Mouse (Mus musculus): ENCODE measurements around the gene Tbc1d23.
"Not testable (repeated sequence)": the region's sequence is repeated elsewhere in the genome, so short reads cannot be mapped to it uniquely, and the experiment has no call there.

Tbc1d23 gene

DNA sequence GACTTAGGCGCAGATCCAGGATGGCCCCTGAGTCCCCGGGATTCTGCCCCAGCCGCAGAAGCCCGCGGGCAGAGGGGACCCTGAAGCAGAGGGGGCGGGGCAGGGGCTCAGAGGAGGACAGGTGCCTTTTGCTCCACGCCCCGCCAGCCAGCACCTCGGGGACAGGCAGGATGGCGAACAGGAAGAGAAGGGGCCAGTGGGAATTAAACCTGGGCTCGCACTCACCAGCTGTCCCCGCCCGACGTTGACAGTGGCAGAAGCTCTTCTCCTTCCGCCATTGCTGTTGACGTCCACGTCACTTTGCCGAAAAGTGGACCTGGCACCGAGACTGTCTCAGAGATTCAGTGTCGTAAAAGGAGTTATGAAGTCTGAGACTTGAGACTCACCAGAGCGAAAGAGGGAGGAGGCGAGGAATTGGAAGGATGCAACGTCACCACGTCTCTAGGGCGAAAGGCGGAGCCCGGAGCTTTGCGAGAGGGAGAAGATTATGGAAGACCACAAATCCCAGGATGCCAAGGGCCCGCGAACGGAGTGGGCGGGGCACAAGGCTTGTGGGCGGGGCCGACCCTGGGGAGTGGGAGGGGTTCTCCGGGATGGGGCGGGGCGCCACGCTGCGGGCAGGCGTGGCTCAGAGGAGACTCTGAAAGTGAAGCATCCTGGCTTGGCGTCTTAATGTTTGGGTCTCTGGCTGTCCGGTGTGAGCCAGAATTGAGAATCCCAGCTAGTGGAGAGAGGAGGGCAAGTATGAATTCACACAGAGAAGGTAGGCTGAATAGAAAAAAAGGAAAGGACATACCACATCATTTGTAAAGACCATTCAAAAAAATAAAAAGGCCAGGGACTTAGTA is at the start of gene Tbc1d23:
TSS of gene Tbc1d23 (minus strand) at position 416 of the 848 bp plus-strand sequence.
- peak; percentile 98 for DNase-seq (ENCODE audit: low read depth)

DNA sequence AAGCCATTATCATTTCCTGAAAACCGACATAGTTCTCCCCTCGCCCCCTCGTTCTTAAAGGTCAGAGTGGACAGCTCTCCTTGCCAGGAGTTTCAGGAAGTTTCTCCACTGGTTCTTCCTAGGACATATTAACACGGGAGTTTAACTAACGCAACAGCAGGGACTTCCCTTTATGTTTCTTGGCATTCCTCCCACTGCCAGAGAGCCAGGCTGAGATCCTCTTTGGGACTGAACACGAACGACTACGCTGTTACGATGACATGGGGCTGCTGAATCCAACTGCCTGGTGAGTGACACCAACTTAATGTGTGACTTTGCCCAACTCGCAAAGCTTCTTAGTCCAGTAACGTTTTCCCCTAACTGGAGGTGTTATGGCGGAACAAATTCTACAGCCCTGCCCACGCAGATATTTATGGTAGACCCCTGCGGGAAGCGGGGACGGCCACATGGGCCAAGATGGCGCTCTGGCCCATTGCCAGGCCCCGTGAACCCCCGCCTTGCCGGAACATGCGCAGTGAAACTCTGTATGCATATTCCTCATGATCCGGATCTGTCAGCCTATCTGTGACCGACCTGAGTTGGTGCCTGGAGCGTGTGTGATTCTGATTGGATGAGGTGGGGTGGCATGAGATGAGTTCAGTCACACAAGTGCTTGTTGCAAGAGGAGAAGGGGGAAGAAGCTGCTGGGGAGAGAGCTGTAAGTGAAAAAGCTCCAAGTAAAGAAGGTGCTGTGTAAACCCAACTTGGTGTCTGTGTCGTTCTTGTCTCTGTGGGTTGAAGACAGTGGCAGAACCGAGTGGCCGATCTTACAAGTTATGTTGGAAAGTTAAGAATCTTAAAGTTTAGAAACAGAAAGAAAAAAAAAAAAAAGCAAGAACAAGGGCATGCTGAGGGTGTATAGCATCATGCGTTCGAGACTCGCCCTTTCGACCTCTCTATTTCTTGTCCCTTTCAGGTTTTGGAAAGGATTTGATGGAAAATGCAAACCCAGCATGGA is 49.2 kb upstream of the Tbc1d23 start:
- no peak for DNase-seq (ENCODE audit: low read depth)

DNA sequence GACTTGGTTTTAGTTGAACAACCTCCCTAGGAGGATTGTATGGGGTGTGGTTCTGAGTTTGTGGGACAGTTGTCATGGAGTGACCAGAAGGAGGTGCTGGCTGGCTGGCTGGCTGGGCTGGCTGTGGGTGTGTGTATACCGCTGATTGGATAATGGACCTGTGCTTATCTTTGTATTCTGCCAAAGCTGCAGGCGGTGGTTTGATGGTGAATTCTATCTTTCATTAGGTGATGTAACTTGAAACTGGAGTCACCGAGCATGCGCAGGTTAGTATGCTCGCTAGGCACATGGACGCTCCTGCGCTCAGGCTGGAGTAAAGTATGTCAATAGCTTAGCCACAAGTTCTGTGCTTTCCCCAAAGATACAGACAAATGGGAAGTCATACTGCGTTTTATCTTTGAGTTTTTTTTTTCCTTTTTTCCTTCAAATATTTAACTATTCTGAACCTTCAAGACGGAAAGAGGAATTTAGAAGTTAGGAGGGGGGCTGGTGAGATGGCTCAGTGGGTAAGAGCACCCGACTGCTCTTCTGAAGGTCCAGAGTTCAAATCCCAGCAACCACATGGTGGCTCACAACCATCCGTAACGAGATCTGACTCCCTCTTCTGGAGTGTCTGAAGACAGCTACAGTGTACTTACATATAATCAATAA is 47.8 kb upstream of the Tbc1d23 start:
- no peak for DNase-seq (ENCODE audit: low read depth)

DNA sequence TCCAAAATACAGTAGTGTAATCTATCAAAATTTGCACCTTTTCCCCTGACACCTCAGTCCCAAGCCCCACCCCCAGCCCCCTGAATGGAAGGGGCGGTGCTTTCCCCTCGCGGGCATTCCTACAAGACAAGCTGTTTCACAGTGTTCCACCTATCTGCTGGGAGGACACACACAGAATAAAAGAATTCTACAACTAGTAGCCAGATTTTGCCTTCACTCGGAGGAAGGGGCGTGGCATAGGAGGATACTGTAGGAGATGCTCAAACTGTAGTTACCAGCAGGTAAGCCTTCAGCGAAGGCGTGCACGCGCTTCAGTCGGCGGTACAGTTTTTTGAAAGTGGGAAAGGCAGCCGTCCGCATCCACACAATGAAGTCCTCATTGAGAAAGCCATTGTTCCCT is 38.4 kb upstream of the Tbc1d23 start:
- no peak for DNase-seq (ENCODE audit: low read depth)

DNA sequence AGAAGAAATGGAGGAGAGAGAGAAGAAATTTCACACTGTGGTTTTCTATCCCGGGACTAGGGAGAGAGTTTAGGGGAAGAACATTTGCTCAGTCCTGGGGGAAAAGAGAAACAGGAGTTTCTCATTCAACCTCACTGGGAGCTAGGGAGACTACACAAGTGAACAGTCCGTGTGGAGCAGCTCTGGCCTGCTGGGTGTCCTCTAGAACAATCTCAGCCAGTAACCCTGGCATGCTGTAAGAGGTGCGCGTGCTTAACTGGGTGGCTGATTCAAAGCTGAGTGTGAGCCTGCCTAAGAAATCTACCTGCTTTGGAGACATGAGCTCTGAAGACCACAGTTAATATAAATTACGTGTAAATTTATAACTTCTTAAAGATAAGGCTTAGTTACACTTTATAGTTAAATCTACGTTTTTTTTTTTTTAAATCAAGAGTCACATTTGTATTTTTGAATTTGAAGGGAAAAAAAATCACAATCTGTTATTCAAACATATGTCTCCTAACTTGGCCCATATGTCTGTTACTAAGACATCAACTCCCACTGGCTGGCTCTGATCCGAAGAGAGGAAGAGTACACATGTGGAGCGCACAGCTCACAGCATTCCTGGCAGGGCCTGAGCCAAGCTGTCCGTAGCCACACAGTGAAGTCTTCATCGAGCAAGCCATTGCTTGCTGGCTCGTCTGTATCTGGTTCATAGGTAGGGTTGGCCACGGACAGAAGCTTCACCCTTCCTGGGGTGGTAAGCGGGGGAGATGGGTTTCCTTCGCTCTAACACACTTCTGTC is 36.9 kb upstream of the Tbc1d23 start:
- DNase-seq (ENCODE audit: low read depth), result no peak

DNA sequence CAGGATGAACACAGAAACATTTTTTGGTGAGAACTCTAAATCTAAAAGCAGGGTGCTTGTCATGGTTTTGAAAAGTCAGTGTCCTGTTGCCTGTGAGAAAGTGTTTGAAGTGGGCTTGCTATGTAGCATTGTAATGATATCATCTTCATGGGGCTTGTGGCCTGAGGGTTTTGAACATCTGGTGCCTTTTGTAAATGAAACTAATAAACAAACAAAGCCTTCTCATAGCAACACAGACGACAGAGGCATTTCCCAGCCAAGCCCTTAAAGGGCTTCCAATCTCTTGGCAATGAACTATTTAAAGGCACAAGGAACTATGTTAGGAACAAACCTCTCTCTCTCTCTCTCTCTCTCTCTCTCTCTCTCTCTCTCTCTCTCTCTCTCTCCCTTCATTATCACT is 35.8 kb upstream of the Tbc1d23 start:
- DNase-seq (ENCODE audit: low read depth), result no peak

DNA sequence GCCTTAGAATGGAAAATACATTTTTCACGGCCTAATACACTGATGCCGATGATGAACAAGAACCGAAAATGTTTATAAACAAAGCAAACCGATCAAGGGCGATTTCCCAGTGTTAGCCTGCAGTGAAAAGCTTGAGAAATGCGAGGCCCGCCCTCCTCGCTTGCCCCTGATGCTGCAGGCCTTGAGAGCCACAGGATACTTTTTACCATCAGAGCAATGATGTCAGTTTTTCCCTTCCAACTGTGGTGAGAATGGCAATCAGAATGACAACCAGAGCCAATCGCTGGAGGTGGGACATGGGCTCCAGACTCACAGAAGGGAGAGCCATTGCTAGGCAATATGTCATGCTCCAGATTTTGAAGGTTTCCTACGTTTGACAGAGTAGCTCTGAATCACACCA is 28.8 kb upstream of the Tbc1d23 start:
- DNase-seq (ENCODE audit: low read depth), result no peak

DNA sequence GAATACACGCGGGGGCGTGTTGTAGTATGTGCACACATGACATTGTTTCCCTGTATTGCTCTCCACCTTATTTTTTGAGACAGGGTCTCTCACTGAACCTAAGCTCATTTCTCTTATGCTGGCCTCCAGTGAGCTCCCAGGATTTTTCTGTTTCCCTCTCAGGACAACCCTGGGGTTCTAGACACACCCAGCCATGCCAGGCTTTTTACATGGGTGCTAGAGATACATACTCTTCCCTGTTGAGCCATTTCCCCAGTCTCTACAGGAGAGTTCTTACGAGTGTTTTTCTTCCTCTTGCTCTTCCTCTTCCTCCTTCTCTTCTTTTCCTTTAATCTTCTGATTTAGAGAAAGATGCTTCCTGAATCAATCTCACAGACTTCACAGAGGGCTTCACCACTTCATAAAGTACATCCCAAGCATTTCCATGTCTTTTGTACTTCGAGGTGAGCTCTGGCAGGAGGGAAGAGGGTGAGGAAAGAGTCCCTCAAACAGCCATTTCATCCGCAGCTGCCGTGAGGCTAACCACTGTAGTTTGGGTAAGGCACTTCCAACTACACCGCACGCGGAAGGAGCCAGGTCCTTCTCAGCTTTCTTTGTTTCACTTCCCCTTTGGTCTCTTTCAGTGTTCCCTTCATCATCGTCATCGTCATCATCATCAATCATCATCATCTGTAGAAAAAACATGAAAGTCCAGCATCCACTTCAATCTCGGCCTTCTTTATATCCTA is 28.2 kb upstream of the Tbc1d23 start:
- DNase-seq (ENCODE audit: low read depth), result no peak

DNA sequence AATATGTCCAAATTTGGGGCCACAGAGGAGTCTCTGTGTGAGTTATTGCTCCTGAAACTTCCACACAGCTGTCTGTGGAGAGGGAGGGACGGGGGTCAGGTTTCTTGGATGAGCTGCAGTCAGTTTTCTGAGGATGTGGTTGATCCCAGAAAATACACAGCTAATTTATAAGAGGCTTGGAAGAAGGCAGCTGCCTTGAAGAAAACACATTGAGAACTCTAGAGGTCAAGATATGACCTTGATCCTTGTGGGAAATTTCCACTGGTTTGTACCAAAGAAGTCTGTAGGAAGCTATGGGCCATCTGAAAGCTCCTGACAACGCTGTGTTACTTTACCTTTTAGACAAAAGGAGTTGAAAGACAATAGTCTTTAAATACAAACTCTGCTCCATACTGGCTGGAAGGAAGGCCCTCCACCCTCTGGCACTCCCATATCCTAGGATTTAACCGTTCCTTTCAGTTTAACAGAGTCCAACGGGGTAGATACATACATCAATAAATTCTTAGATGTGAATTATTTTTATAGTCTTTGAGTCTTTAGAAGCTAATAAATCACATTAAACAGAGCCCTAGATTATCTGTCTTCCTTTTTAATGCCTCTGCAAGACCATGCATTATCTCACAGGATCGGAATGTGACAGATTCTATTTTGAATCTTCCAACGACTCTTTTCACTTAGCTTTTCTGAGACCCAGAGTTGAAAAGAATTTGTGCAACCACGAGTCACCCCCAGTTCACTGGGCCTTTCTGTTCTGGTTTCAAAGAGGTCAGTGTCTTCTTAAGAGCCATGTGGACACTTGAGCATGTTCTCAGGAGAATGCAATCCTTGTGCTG is 20.5 kb upstream of the Tbc1d23 start:
- DNase-seq (ENCODE audit: low read depth), result no peak

DNA sequence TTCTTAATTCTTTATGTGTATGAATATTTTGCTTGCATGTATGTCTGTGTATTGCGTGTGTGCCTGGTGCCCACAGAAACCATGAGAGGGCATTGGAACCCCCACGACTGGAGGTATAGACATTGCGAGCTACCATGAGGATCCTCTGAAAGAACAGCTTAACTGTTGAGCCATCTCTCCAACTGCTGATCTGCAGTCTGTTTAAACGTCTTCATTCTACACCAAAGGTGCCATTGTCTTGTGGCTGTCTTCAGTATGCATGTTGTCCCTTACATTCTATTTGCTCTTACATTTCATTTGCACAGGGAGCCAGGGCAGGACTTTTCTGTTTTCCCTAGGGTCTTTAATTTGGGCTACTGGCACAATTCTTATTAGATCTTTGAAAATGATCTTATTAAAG is 19.7 kb upstream of the Tbc1d23 start:
- DNase-seq (ENCODE audit: low read depth), result no peak

DNA sequence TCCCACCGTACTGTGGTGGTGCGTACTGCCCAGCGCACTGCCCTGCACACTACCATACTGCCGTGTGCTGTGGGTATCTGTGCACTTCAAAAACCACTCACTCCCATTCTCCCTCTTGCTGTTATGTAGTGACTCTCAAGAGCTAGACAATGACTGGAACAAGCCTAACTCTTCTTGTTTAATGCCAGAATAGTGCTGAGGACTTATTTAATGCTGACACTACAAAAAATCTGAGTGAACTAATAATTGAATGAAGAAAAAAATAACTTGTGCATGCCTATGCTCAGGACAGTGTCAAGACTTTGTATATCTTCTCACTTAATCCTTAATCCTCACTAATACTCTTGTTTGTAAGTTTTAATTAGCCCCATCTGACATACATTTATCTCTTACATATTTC is 16.2 kb upstream of the Tbc1d23 start:
- DNase-seq (ENCODE audit: low read depth), result no peak

DNA sequence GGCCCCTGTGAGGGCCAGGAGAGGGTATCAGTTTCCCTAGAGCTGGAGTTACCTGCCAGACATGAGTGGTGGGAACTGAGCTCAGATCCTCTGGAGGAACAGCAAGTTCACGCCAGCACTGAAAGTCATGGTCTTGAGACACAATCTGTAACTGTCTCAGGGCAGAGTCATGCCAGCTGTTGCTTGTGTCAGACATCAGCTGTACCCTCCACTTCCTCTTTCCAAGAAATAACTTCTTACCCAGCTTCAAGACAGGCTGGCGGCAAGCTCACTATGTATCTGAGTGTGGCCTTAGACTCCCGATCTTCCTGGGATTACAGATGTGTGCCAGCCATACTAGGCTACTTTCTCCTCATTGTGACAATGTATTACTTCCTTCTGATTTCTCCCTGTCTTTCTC is 15.3 kb upstream of the Tbc1d23 start:
- no peak for DNase-seq (ENCODE audit: low read depth)

DNA sequence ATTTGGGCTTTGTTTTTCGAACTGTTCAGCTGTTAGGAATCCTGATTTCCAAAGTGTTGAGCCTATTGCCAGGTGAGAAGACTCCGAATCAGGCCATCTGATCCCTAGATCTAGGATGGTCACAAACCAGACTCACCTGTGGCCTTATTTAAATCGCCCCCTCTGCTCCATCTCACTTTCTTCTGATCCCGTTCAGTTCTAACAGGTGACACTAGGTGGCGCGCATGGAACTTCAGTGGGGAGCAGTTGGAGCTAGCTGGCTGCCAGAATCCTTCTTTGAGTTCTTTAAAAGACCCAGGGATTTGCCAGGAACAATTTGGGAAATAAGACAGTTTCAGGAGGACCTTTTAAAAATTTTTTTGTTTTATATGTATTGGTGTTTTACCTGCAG is 12.5 kb upstream of the Tbc1d23 start:
- peak; percentile 87 for DNase-seq (ENCODE audit: low read depth)

DNA sequence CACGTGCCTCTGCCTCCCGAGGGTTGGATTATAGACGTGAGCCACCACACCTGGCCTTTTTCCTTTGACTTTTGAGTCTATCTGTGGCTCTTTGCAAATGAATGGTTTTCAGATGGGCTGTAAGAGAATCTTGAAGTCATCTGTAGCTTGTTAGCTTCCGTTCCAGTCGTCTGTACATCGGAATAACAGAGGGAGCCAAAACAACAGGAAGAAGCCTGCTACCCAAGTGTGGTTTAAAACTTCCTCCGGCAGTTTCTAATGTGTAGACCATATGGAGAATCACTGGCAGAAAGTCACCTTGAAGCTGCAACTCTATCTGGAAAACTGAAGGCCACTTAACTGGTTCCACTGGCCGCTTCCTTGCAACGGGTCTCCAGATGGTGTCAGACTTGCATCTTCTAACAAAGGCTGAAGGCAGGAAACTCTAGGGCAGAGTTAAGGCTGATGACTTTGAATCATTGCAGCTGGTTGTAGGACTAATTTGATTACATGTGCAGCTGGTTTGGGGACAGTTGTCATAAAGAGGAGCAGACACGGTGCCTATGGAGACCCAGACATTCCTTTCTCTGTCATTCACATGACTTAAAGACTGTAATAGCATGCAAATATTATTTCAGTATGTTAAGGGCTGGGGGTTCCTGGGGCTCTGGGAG is 12.0 kb upstream of the Tbc1d23 start:
- peak; percentile 56 for DNase-seq (ENCODE audit: low read depth)

DNA sequence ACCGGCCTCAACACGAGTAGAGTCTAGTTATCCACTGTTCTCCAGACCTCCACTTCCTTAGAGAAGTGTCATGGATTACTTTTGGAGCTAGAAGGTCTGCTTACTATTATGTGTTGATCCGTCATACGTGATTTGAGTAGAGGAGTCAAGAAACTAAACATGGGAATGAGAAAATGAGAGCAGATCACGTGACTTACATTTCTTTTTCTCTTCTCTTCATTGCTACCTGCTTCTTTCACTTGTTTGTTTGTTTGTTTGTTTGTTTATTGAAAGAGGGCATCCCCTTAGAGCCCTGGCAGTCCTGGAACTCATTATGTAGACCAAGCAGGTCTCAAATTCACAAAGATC is 11.5 kb upstream of the Tbc1d23 start:
- DNase-seq (ENCODE audit: low read depth), result no peak

DNA sequence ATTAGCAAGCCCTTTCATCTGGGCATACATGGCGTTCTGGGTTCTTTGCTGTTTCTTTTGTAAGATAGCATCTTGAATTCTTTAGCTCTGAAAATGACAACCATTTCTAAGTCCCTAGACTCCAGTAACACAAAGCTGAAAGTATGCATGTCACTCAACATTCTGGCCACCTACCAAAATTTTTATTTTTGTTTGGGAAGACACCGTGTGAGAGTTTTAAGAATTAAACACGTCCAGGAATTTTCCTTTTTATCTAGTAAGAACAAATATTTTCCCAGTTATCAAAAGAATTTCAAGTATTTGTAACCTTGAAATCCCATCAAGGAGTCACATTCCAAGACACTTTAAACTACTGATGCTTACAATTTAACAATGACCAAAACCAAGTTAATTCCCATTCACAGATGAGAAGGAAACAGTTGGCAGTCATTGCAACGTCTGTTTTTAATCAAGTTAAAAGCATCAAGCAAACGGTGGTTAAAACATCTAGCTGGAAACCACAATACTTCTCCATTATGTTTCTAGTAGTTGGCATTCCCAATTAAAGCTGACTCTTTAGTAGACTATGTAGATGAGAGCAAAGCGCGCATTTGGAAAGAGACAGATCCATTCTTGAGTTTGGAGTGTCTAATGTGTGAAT is 4.7 kb upstream of the Tbc1d23 start:
- no peak for DNase-seq (ENCODE audit: low read depth)

DNA sequence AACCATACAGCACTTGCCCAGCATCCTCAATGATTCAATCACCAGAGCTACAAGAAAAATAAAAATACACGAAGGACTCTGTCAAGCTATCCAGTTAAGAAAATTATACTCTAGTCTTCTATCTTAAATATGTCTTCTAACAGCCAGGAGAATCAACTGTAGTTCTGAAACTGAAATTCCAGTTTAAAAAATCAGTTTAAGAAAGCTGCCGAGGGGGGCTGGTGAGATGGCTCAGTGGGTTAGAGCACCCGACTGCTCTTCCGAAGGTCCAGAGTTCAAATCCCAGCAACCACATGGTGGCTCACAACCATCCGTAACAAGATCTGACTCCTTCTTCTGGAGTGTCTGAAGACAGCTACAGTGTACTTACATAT is 620 bp upstream of the Tbc1d23 start:
- not testable (repeated sequence) for DNase-seq (ENCODE audit: low read depth)

DNA sequence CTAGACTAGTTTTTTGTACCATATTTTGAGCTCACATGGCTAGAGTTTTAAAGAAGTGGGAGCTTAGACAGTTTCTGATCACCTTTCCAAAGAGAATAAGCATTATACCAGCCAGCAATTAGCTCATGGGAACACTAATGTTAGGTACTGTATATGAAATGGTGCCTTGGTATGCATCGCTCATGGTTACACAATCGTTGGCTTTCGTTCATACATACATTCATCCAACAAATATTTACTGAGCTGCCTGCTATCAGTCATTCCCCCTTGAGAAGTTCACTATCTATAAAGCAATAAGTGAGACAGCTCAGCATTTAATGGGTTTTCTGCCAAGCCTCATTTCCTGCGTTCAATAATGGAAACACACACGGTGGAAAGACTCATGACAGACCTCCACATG is 4.9 kb downstream of the Tbc1d23 start:
- DNase-seq (ENCODE audit: low read depth), result no peak

DNA sequence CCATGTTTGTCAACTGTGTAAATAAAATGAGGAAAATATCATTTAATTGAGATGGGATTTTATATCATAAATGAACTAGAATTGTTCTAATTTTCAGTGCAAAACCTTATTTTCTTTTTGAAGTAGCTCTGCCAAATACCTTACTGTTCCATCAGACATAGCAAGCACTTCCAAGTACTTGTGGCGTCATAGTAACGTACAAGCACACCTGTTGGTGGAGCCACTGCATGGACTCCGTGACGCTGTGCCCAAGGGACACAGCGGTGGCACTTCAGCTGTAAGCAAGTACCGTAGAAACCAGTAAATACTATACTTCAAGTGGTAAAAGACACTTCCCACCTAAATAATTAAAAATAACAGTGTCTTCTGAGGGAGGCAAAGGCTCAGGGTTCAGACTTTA is 10.9 kb downstream of the Tbc1d23 start:
- no peak for DNase-seq (ENCODE audit: low read depth)
